Comparison of ENCODE assay signal across 9 mouse cellular contexts in the genomic region with DNA sequence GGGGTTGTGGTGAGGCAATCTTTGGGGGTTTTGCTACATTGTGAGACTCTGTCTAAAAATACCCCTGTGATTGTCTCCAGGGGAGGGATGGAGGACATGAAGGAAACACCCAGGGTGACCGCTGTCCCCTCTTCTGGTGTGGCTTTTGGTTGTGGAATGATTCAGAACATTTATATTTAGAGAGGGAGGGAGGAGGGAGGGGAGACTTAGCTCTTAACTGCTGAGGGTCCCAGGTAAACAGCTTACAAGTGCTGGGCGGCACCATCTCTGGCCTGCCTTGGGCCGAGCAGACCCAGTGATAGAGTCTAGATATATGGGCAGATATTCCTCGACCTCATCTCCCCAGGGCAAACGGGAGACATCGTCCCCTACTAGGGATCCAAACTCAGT. TPM values are rescaled to one million over a fixed set of nuclear protein-coding genes. Genes with fewer than 3 reads are reported as not detected.
A peak's percentile ranks its signal among the peaks of the same experiment; 100 is the strongest.
DNase-seq lines count a peak whose midpoint lies in the region; ATAC-seq and TF ChIP-seq lines count a peak whose summit lies in the region.
"Had no signal": no experiment of that assay in that cellular context is flagged by ENCODE, and none has a peak within 500 bp of the region (broad histone marks: within the 10 kb centered on the region; RNA-seq: fewer than 3 reads in every experiment).

No protein-coding gene starts in this region.

- TF ChIP-seq EP300 in stomach, postnatal 0 days (optimal IDR thresholded peaks at IDR 0.05): no peak

- 48% methylated on average over 6 of the region's 6 CpGs for WGBS in heart, embryonic 14.5 days
- WGBS in stomach, embryonic 15.5 days: 76% methylated on average over 6 of the region's 6 CpGs
- WGBS in stomach, postnatal 0 days: 80% methylated on average over 6 of the region's 6 CpGs
- 49% methylated on average over 6 of the region's 6 CpGs for WGBS in liver, embryonic 12.5 days (ENCODE audit: insufficient replicate concordance)
- WGBS in macrophage (ENCODE audit: missing documents): 11% methylated on average over 6 of the region's 6 CpGs

- peaks cover 60% of the 10 kb centered on the region for H3K79me2 ChIP-seq in macrophage (ENCODE audit: inconsistent target)

- H3K4me2 ChIP-seq in heart, embryonic 14.5 days (ENCODE audit: low read length): no peak overlapping the region
- 0 out of 2 replicates have a peak overlapping the region, but pooled peaks have one; percentile 3 for H3K4me2 ChIP-seq in stomach, embryonic 15.5 days
- H3K4me2 ChIP-seq in stomach, postnatal 0 days (replicated peaks; ENCODE audit: low read depth): no peak overlapping the region
- peak overlapping the region; percentile 13; the same call in 1 of the 2 replicates for H3K4me2 ChIP-seq in liver, embryonic 12.5 days
- H3K4me2 ChIP-seq: kidney, embryonic 15.5 days had no signal

- H3K9ac ChIP-seq in heart, embryonic 14.5 days (ENCODE audit: low read length): peak overlapping the region; percentile 25; the same call in 1 of the 2 replicates
- H3K9ac ChIP-seq in stomach, embryonic 15.5 days: no peak overlapping the region
- H3K9ac ChIP-seq in stomach, postnatal 0 days (ENCODE audit: low read length): no peak overlapping the region
- 0 out of 2 replicates have a peak overlapping the region, but pooled peaks have one; percentile 27 for H3K9ac ChIP-seq in liver, embryonic 12.5 days
- H3K9ac ChIP-seq: kidney, embryonic 15.5 days had no signal

- H3K9me3 ChIP-seq in heart, embryonic 14.5 days (ENCODE audit: control insufficient read depth, low read length): no peaks in the 10 kb centered on the region
- no peaks in the 10 kb centered on the region for H3K9me3 ChIP-seq in stomach, embryonic 15.5 days
- H3K9me3 ChIP-seq in stomach, postnatal 0 days (ENCODE audit: control insufficient read depth, low read length): no peaks in the 10 kb centered on the region
- no peaks in the 10 kb centered on the region for H3K9me3 ChIP-seq in liver, embryonic 12.5 days (replicated peaks)
- H3K9me3 ChIP-seq: kidney, embryonic 15.5 days had no signal

- H3K4me3 ChIP-seq in heart, embryonic 14.5 days (ENCODE audit: control insufficient read depth in 1 of 2, insufficient read depth in 1 of 2, low read depth in 1 of 2, low read length in 2 of 2): no peak overlapping the region
- peak overlapping the region; percentile 11; the same call in 1 of the 2 replicates for H3K4me3 ChIP-seq in stomach, embryonic 15.5 days (replicated peaks)
- no peak overlapping the region for H3K4me3 ChIP-seq in stomach, postnatal 0 days (ENCODE audit: low read depth, low read length)
- peak overlapping the region; percentile 13 for H3K4me3 ChIP-seq in liver, embryonic 12.5 days
- peak overlapping the region; percentile 78 for H3K4me3 ChIP-seq in macrophage (ENCODE audit: inconsistent target)
- H3K4me3 ChIP-seq: kidney, embryonic 15.5 days had no signal

- TF ChIP-seq CTCF in stomach, postnatal 0 days (IDR thresholded peaks at IDR 0.05; ENCODE audit: low read depth): no peak

- H3K27me3 ChIP-seq in heart, embryonic 14.5 days (ENCODE audit: control insufficient read depth, insufficient read depth, low read length): no peaks in the 10 kb centered on the region
- no peaks in the 10 kb centered on the region; the same call in 1 of the 2 replicates for H3K27me3 ChIP-seq in stomach, embryonic 15.5 days (replicated peaks)
- H3K27me3 ChIP-seq in stomach, postnatal 0 days (ENCODE audit: control insufficient read depth, insufficient read depth, low read length): no peaks in the 10 kb centered on the region
- H3K27me3 ChIP-seq in liver, embryonic 12.5 days (replicated peaks): peaks cover 5% of the 10 kb centered on the region; the same call in 1 of the 2 replicates
- H3K27me3 ChIP-seq: kidney, embryonic 15.5 days had no signal

- no peak for DNase-seq in heart, postnatal 4 days
- DNase-seq in stomach, postnatal 0 days (ENCODE audit: low spot score): no peak
- DNase-seq in ovary, postnatal 10 days (ENCODE audit: low spot score): no peak
- no peak for DNase-seq in left cerebral cortex, adult 18-20 months (ENCODE audit: low spot score in 2 of 2)

- H3K36me3 ChIP-seq in heart, embryonic 14.5 days (ENCODE audit: control insufficient read depth, insufficient read depth, low read length): no peaks in the 10 kb centered on the region
- no peaks in the 10 kb centered on the region for H3K36me3 ChIP-seq in stomach, embryonic 15.5 days
- H3K36me3 ChIP-seq in stomach, postnatal 0 days (ENCODE audit: control insufficient read depth, insufficient read depth, low read length): no peaks in the 10 kb centered on the region
- no peaks in the 10 kb centered on the region for H3K36me3 ChIP-seq in liver, embryonic 12.5 days
- H3K36me3 ChIP-seq in macrophage (ENCODE audit: inconsistent target): peaks cover 42% of the 10 kb centered on the region
- H3K36me3 ChIP-seq: kidney, embryonic 15.5 days had no signal

- H3K4me1 ChIP-seq in heart, embryonic 14.5 days (ENCODE audit: control insufficient read depth in 2 of 2, insufficient read depth in 2 of 2, low read length in 2 of 2): peaks cover 13 to 24% of the 10 kb centered on the region in 2 experiments
- H3K4me1 ChIP-seq in stomach, embryonic 15.5 days: 0 out of 2 replicates have a peak, but pooled peaks cover 18% of the 10 kb centered on the region
- H3K4me1 ChIP-seq in stomach, postnatal 0 days (replicated peaks; ENCODE audit: control insufficient read depth, insufficient read depth): no peaks in the 10 kb centered on the region
- peaks cover 44% of the 10 kb centered on the region for H3K4me1 ChIP-seq in liver, embryonic 12.5 days

- H3K27ac ChIP-seq in heart, embryonic 14.5 days (replicated peaks in 1 of 2; ENCODE audit: control insufficient read depth in 1 of 2, insufficient read depth in 1 of 2, low read depth in 2 of 2, low read length in 2 of 2): no peak overlapping the region
- no peak overlapping the region for H3K27ac ChIP-seq in stomach, embryonic 15.5 days
- H3K27ac ChIP-seq in stomach, postnatal 0 days (replicated peaks): no peak overlapping the region
- H3K27ac ChIP-seq in liver, embryonic 12.5 days: peak overlapping the region; percentile 64
- peak overlapping the region; percentile 95 for H3K27ac ChIP-seq in macrophage
- H3K27ac ChIP-seq: kidney, embryonic 15.5 days had no signal

- ATAC-seq in heart, embryonic 14.5 days (ENCODE audit: insufficient number of reproducible peaks, insufficient read depth, low FRiP score, low read depth): no peak
- no peak for ATAC-seq in stomach, embryonic 15.5 days (ENCODE audit: insufficient read depth, low FRiP score, low read depth)
- ATAC-seq in stomach, postnatal 0 days (ENCODE audit: low FRiP score, low TSS enrichment): no peak
- no peak for ATAC-seq in liver, embryonic 12.5 days

RNA-seq across cellular contexts. Expression of gene Ncf1, which starts 1.2 kb away (rescaled TPM):
- 3.0 and 3.4 TPM in 2 replicates for polyA plus RNA-seq in heart, embryonic 14.5 days (2014; fragmentation: Nextera tagmentation; extraction: Ambion mirVana)
- total RNA-seq in heart, postnatal 4 days (2021): 1 to 10 TPM; 2.1 to 2.5 TPM
- polyA plus RNA-seq in stomach, embryonic 15.5 days (2015; fragmentation: Nextera tagmentation; extraction: Ambion mirVana): 7.1 and 7.9 TPM in 2 replicates
- 2.2 and 2.4 TPM in 2 replicates for polyA plus RNA-seq in stomach, postnatal 0 days (2015; fragmentation: Nextera tagmentation; extraction: Ambion mirVana)
- polyA plus RNA-seq in liver, embryonic 12.5 days (2016; fragmentation: Nextera tagmentation; extraction: Ambion mirVana): 8.4 and 9.2 TPM in 2 replicates
- total RNA-seq in macrophage (2018; cell fraction: chromatin; rRNA removed): 1,000 to 10,000 TPM in 10 of 26 experiments, 100 to 1,000 TPM in 16; 205 to 1,849 (median 728) TPM
- 100 to 1,000 TPM; 217 to 634 (median 404) TPM for total RNA-seq in macrophage (2018; cell fraction: cytosol; rRNA removed)
- total RNA-seq in macrophage (2018; cell fraction: nucleus; rRNA removed): 1,000 to 10,000 TPM in 6 of 26 experiments, 100 to 1,000 TPM in 20; 220 to 1,391 (median 770) TPM
- 181 to 249 TPM (median 202 TPM) in 3 replicates for polyA plus RNA-seq in macrophage (2018)
- 1 to 10 TPM; 5.3 to 7.7 TPM for total RNA-seq in left cerebral cortex, adult 18-20 months (2021)

RNA-seq across cellular contexts. Expression of gene Gtf2ird2, which starts 44.4 kb away (rescaled TPM):
- 6.2 and 6.5 TPM in 2 replicates for polyA plus RNA-seq in heart, embryonic 14.5 days (2014; fragmentation: Nextera tagmentation; extraction: Ambion mirVana)
- total RNA-seq in heart, postnatal 4 days (2021): 1 to 10 TPM; 6.9 to 9.3 TPM
- polyA plus RNA-seq in stomach, embryonic 15.5 days (2015; fragmentation: Nextera tagmentation; extraction: Ambion mirVana): 7.7 and 8.2 TPM in 2 replicates
- polyA plus RNA-seq in stomach, postnatal 0 days (2015; fragmentation: Nextera tagmentation; extraction: Ambion mirVana): 3.2 and 3.7 TPM in 2 replicates
- 2.4 and 3.2 TPM in 2 replicates for polyA plus RNA-seq in liver, embryonic 12.5 days (2016; fragmentation: Nextera tagmentation; extraction: Ambion mirVana)
- total RNA-seq in macrophage (2018; cell fraction: chromatin; rRNA removed): 10 to 100 TPM in 16 of 26 experiments, 1 to 10 TPM in 10; 2.4 to 32.4 (median 13.8) TPM
- 1 to 10 TPM; 1.3 to 4.5 (median 3.0) TPM for total RNA-seq in macrophage (2018; cell fraction: cytosol; rRNA removed)
- total RNA-seq in macrophage (2018; cell fraction: nucleus; rRNA removed): 10 to 100 TPM in 12 of 26 experiments, 1 to 10 TPM in 14; 3.4 to 38.2 (median 9.7) TPM
- 3.5 to 3.9 TPM (median 3.6 TPM) in 3 replicates for polyA plus RNA-seq in macrophage (2018)
- 10 to 100 TPM; 14.9 to 17.6 TPM for total RNA-seq in left cerebral cortex, adult 18-20 months (2021)

RNA-seq across cellular contexts. Expression of gene Rcc1l, which starts 51.7 kb away (rescaled TPM):
- polyA plus RNA-seq in heart, embryonic 14.5 days (2014; fragmentation: Nextera tagmentation; extraction: Ambion mirVana): 18.8 and 21.5 TPM in 2 replicates
- 10 to 100 TPM; 26.9 to 30.6 TPM for total RNA-seq in heart, postnatal 4 days (2021)
- 27.3 and 30.8 TPM in 2 replicates for polyA plus RNA-seq in stomach, embryonic 15.5 days (2015; fragmentation: Nextera tagmentation; extraction: Ambion mirVana)
- 17.6 and 18.0 TPM in 2 replicates for polyA plus RNA-seq in stomach, postnatal 0 days (2015; fragmentation: Nextera tagmentation; extraction: Ambion mirVana)
- polyA plus RNA-seq in liver, embryonic 12.5 days (2016; fragmentation: Nextera tagmentation; extraction: Ambion mirVana): 28.6 and 33.5 TPM in 2 replicates
- total RNA-seq in macrophage (2018; cell fraction: chromatin; rRNA removed): 10 to 100 TPM in 25 of 26 experiments, 1 to 10 TPM in 1; 9.0 to 36.1 (median 22.6) TPM
- 1 to 10 TPM; 3.8 to 9.3 (median 7.0) TPM for total RNA-seq in macrophage (2018; cell fraction: cytosol; rRNA removed)
- total RNA-seq in macrophage (2018; cell fraction: nucleus; rRNA removed): 10 to 100 TPM in 18 of 26 experiments, 1 to 10 TPM in 8; 5.4 to 23.2 (median 12.1) TPM
- polyA plus RNA-seq in macrophage (2018): 3.1 to 12.7 TPM (median 6.8 TPM) in 3 replicates
- 10 to 100 TPM; 14.1 to 15.7 TPM for total RNA-seq in left cerebral cortex, adult 18-20 months (2021)

Comparison
In these comparisons a context has a peak if more than half of its experiments do, and no peak if none do; other contexts are left out.
1. H3K4me2 ChIP-seq: peak in stomach, embryonic 15.5 days (single experiment) and liver, embryonic 12.5 days (single experiment); none in heart, embryonic 14.5 days (single experiment) and stomach, postnatal 0 days (single experiment).
2. H3K4me3 ChIP-seq: peak in stomach, embryonic 15.5 days (single experiment), liver, embryonic 12.5 days (single experiment) and macrophage (single experiment); none in heart, embryonic 14.5 days (0 of 2) and stomach, postnatal 0 days (single experiment).
3. H3K27ac ChIP-seq: peak in liver, embryonic 12.5 days (single experiment) and macrophage (single experiment); none in heart, embryonic 14.5 days (0 of 2), stomach, embryonic 15.5 days (single experiment) and stomach, postnatal 0 days (single experiment).
4. H3K9ac ChIP-seq: peak in heart, embryonic 14.5 days (single experiment) and liver, embryonic 12.5 days (single experiment); none in stomach, embryonic 15.5 days (single experiment) and stomach, postnatal 0 days (single experiment).
5. RNA of gene Ncf1, which starts 1.2 kb away (polyA plus RNA-seq): 181 to 249 TPM in macrophage; 8.4 to 9.2 TPM in liver, embryonic 12.5 days, 7.1 to 7.9 TPM in stomach, embryonic 15.5 days, 3.0 to 3.4 TPM in heart, embryonic 14.5 days and 2.2 to 2.4 TPM in stomach, postnatal 0 days; every median in the first group is over 10 times any median in the second.